Mouse (Mus musculus) liver, postnatal 0 days (tissue): ENCODE measurements around the gene Lzts2. TPM values are rescaled to one million over a fixed set of nuclear protein-coding genes. Genes with fewer than 3 reads are reported as not detected.

Experiments used
- ATAC-seq: fragments of 200-750 bp; cut with Nextera tagmentation; 2 replicates; pipeline ENCODE4 v1.8.0; 2017; ENCODE audit warnings: mild to moderate bottlenecking, moderate library complexity
- DNase-seq: peaks from one replicate; pipeline ENCODE4 v3.0.0-alpha.2; 2016
- H3K27ac ChIP-seq: fragments of 300-500 bp; sonication (generic); 2 replicates; pipeline ENCODE4 v1.5.1; 2014; ENCODE audit warnings: antibody characterized with exemption, moderate library complexity, mild to moderate bottlenecking, low read depth
- H3K27me3 ChIP-seq: fragments of 300-500 bp; sonication (generic); 2 replicates; pipeline ENCODE4 v1.6.1; 2014; ENCODE audit warnings: low read length, control low read depth, mixed read lengths; ENCODE audit not compliant: insufficient read depth
- H3K36me3 ChIP-seq: fragments of 300-500 bp; sonication (generic); replicated peaks from 2 replicates; pipeline ENCODE4 v1.6.1; 2014; ENCODE audit warnings: mild to moderate bottlenecking, control low read depth, low read length, moderate library complexity, mixed read lengths; ENCODE audit not compliant: insufficient read depth
- H3K4me1 ChIP-seq: fragments of 300-500 bp; sonication (generic); 2 replicates; pipeline ENCODE4 v1.6.1; 2014; ENCODE audit warnings: antibody characterized with exemption, mild to moderate bottlenecking, control low read depth; ENCODE audit not compliant: insufficient read depth
- H3K4me2 ChIP-seq: fragments of 300-500 bp; sonication (generic); 2 replicates; pipeline ENCODE4 v1.6.1; 2014; ENCODE audit warnings: low read depth, mild to moderate bottlenecking, low read length, moderate library complexity, mixed read lengths
- H3K4me3 ChIP-seq: fragments of 300-500 bp; sonication (generic); 2 replicates; pipeline ENCODE4 v1.5.1; 2014; ENCODE audit warnings: low read depth, low read length
- H3K9ac ChIP-seq: fragments of 300-500 bp; sonication (generic); replicated peaks from 2 replicates; pipeline ENCODE4 v1.6.1; 2014; ENCODE audit warnings: mild to moderate bottlenecking, moderate library complexity
- H3K9me3 ChIP-seq: fragments of 300-500 bp; sonication (generic); 2 replicates; pipeline ENCODE4 v1.6.1; 2016; ENCODE audit warnings: mild to moderate bottlenecking, control low read depth, low read length, mixed read lengths
- CTCF ChIP-seq: sonication (generic); IDR thresholded peaks from 2 replicates; pipeline ENCODE4 v1.5.1; 2016; ENCODE audit warnings: antibody characterized with exemption, low read depth
- EP300 ChIP-seq: IDR thresholded peaks from 2 replicates; pipeline ENCODE4 v1.6.1; 2016; ENCODE audit warnings: antibody characterized with exemption, low read depth, mild to moderate bottlenecking
- WGBS: fragments of 180-500 bp; shearing (Covaris S2); extraction: QIAGEN DNeasy Blood & Tissue Kit; methylation state at CpG from one replicate; pipeline ENCODE4 v1.1.7; 2014; ENCODE audit not compliant: insufficient replicate concordance; 5-methylcytosine and 5-hydroxymethylcytosine counted together
- polyA plus RNA-seq: library from polyadenylated mRNA; unstranded; fragments of >200 nt; fragmentation: Nextera tagmentation; extraction: Ambion mirVana; gene quantifications from 2 replicates; pipeline ENCODE4 v1.2.1, GENCODE M21; 2015

The Lzts2 gene
- polyA plus RNA-seq, 1 experiment from 2014 or later, result 5.7 TPM

- Histone ChIP-seq H3K27me3 (no peaks in the 10 kb centered on the region), H3K4me3 (no peak overlapping the region), H3K27ac (no peak overlapping the region), H3K4me2 (no peak overlapping the region), H3K9ac (no peak overlapping the region), H3K36me3 (peaks cover 12% of the 10 kb centered on the region), H3K4me1 (no peaks in the 10 kb centered on the region), H3K9me3 (no peaks in the 10 kb centered on the region)
- no peak for ATAC-seq
- WGBS, result 87% methylated on average over 11 of the region's 11 CpGs
- TF ChIP-seq EP300 (no peak), CTCF (no peak)
- no peak for DNase-seq
Measured at GRCm38 (mm10) chr19:44997786-44998185, 16.4 kb upstream of the Lzts2 start.

- WGBS, result 81% methylated on average over 8 of the region's 8 CpGs
- Histone ChIP-seq H3K9ac (no peak overlapping the region), H3K36me3 (peaks cover 22% of the 10 kb centered on the region), H3K27me3 (no peaks in the 10 kb centered on the region), H3K4me2 (no peak overlapping the region), H3K4me3 (no peak overlapping the region), H3K27ac (no peak overlapping the region), H3K4me1 (no peaks in the 10 kb centered on the region), H3K9me3 (no peaks in the 10 kb centered on the region)
- no peak for ATAC-seq
- DNase-seq, result no peak
- no peak for TF ChIP-seq EP300
- no peak for TF ChIP-seq CTCF
Measured at GRCm38 (mm10) chr19:44999647-45000046, 14.6 kb upstream of the Lzts2 start.

DNA sequence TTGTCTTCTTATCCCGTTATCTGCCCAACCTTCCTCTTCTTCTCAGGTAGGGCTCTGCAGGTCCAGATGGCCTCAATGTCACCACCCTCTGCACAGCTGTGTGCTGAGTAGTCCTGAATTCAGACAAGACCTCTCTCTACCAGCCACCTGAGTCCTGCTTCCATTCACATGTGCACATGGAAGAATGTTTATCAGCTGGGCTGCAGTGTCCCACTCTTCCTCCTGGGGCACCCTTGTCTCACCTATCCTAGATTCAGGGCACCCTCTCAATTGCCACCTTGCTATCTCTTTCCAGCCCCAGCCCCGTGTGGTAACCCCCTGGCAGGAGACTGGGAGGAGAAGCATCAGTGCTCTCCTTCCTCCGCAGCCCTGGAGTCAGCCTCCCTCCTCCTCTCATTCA lies 11.9 kb upstream of the Lzts2 start:
- H3K4me2 ChIP-seq, result no peak overlapping the region
- DNase-seq (peak; percentile 18), ATAC-seq (no peak)
- no peak overlapping the region for H3K27ac ChIP-seq
- H3K4me1 ChIP-seq, result peaks cover 9% of the 10 kb centered on the region
- 67% methylated on average over 3 of the region's 3 CpGs for WGBS
- H3K4me3 ChIP-seq, result no peak overlapping the region
- no peak overlapping the region for H3K9ac ChIP-seq
- TF ChIP-seq CTCF (peak; percentile 35; the same call in 1 of the 2 replicates), EP300 (no peak)
- no peaks in the 10 kb centered on the region for H3K27me3 ChIP-seq
- peaks cover 22% of the 10 kb centered on the region for H3K36me3 ChIP-seq
- no peaks in the 10 kb centered on the region for H3K9me3 ChIP-seq

- Histone ChIP-seq H3K4me1 (peaks cover 20% of the 10 kb centered on the region), H3K36me3 (peaks cover 19% of the 10 kb centered on the region), H3K27me3 (no peaks in the 10 kb centered on the region), H3K9ac (no peak overlapping the region), H3K4me3 (no peak overlapping the region), H3K9me3 (no peaks in the 10 kb centered on the region), H3K4me2 (no peak overlapping the region), H3K27ac (no peak overlapping the region)
- TF ChIP-seq EP300 (no peak), CTCF (no peak)
- DNase-seq (no peak), ATAC-seq (no peak)
- 85% methylated on average over 7 of the region's 7 CpGs for WGBS
Measured at GRCm38 (mm10) chr19:45003740-45004516, 10.3 kb upstream of the Lzts2 start.

- Histone ChIP-seq H3K9ac (peak within 1 kb of the TSS; percentile 92), H3K27me3 (no peaks in the 10 kb centered on the region), H3K4me2 (peak within 1 kb of the TSS; percentile 88), H3K36me3 (peaks cover 22% of the 10 kb centered on the region), H3K9me3 (no peaks in the 10 kb centered on the region), H3K27ac (peak within 1 kb of the TSS; percentile 87), H3K4me1 (peaks cover 20% of the 10 kb centered on the region), H3K4me3 (peak within 1 kb of the TSS; percentile 95)
- 8% methylated on average over 16 of the region's 16 CpGs for WGBS
- DNase-seq, result peak; percentile 88
- ATAC-seq, result peak; percentile 14; the same call in 1 of the 2 replicates
- no peak for TF ChIP-seq CTCF
- no peak for TF ChIP-seq EP300
Measured at GRCm38 (mm10) chr19:45005444-45005843, 8.8 kb upstream of the Lzts2 start, which contains the start of gene Twnk. Gene Twnk, plus strand, starts transcription at chr19:45005663.

DNA sequence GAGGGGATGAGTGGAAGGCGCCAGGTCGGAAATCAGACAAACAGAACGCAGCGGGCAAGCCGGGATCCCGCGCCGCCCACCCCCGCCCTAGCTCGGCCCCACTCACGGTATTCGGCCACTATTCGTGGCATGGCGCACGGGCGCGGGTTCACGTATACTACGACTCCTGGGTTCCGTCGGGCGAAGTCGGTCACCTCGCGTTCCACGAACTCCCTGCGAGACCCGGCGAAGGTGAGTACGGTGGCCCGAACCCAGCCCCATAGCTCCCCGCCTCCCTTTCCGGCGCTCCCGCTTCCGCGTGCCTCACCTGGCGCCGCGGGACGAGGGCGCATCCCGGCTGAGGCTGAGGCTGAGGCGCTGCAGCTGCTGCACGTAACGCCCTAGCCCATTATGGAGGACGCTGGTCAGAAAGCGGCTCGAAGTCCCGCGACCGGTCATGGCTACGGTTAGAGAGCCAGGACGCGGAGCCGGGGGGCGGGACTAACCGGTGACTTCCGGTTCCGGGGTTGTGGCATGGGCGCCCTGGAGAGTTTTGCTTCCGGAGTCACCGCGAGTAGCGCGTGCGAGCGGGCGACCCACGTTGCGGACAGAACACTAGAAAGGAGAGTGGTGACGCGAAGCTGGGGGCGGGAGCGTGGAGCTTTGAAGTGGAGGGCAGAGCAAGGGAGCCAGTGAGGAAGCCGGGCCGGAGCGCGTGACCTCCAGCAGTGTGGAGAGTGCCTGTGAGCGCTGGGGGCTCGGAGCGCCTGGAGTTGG lies 8.1 kb upstream of the Lzts2 start, which contains the start of gene Mrpl43:
Gene Mrpl43, minus strand, starts transcription at position 486 of the 756 bp plus-strand sequence.
- H3K36me3 ChIP-seq, result peaks cover 22% of the 10 kb centered on the region
- H3K9ac ChIP-seq, result peak within 1 kb of the TSS; percentile 92
- H3K27me3 ChIP-seq, result no peaks in the 10 kb centered on the region
- DNase-seq (peak; percentile 98), ATAC-seq (peak; percentile 91)
- H3K4me1 ChIP-seq, result peaks cover 20% of the 10 kb centered on the region
- TF ChIP-seq EP300 (0 out of 2 replicates have a peak, but pooled peaks have one; percentile 33), CTCF (no peak)
- peak within 1 kb of the TSS; percentile 95 for H3K4me3 ChIP-seq
- peak within 1 kb of the TSS; percentile 88 for H3K4me2 ChIP-seq
- no peaks in the 10 kb centered on the region for H3K9me3 ChIP-seq
- under 1% methylated on average over 81 of the region's 82 CpGs for WGBS
- H3K27ac ChIP-seq, result peak within 1 kb of the TSS; percentile 87
